Mouse (Mus musculus) liver, embryonic 14.5 days (tissue): Measurements from ENCODE around the gene Sorcs3.

Experiments used
- CTCF ChIP-seq: IDR thresholded peaks from 2 replicates; pipeline ENCODE4 v1.5.1; 2016; ENCODE audit warnings: antibody characterized with exemption, low read depth, control low read depth
- EP300 ChIP-seq: IDR thresholded peaks from 2 replicates; pipeline ENCODE4 v1.6.1; 2016; ENCODE audit warnings: antibody characterized with exemption, low read depth

DNA sequence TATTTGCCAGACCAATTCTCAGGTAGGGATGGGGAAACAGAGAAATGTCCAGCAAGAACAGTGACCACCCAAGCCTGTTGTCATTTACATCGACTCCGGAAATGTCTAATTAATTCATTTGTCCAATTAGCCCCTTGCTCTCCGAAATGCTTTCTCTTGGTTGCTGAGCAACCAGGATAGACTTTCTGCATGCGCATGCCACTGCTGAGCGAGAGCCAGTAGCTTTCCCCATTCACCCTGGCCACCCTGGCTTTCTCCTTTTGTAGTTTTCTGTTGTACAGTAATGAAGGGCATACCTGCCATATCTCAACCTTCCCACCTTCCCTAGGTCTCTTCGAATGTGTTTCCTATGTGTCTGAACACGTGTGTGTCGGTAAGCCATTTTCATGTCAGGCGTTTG, 32.6 kb downstream of the Sorcs3 start:
- TF ChIP-seq CTCF (no peak), EP300 (no peak)
